Mouse (Mus musculus): ENCODE data around the gene Cpt1b. TPM values are rescaled to one million over a fixed set of nuclear protein-coding genes. Genes with fewer than 3 reads are reported as not detected.
A peak's percentile ranks its signal among the peaks of the same experiment; 100 is the strongest.

Cpt1b gene
- total RNA-seq (2021), result 1 to 10 TPM; 1.4 to 2.3 TPM

- no peak for DNase-seq (ENCODE audit: extremely low spot score in 1 of 2, low spot score in 1 of 2)
Measured at GRCm38 (mm10) chr15:89425711-89426121, at the start of gene Cpt1b. Gene Cpt1b (minus strand): TSS chr15:89425863.

DNA sequence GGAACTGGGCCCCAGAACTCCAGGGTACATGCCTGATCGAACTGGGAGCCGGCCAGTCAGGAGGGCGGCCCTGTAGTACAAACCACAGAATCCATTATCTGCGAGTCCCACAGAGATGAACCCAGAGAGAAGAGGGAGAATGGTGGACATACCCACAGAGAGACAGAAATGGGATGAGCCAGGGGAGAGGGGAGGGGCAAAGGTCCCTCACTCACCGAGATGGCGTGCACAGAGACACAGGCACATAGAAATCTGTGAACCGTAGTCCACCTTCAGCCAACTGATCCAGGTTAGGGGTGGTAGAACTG, 49.6 kb upstream of the Cpt1b start:
- DNase-seq (ENCODE audit: extremely low spot score in 1 of 2, low spot score in 1 of 2), result no peak

- no peak for DNase-seq (ENCODE audit: extremely low spot score in 1 of 2, low spot score in 1 of 2)
Measured at GRCm38 (mm10) chr15:89474596-89475292, 49.1 kb upstream of the Cpt1b start.

DNA sequence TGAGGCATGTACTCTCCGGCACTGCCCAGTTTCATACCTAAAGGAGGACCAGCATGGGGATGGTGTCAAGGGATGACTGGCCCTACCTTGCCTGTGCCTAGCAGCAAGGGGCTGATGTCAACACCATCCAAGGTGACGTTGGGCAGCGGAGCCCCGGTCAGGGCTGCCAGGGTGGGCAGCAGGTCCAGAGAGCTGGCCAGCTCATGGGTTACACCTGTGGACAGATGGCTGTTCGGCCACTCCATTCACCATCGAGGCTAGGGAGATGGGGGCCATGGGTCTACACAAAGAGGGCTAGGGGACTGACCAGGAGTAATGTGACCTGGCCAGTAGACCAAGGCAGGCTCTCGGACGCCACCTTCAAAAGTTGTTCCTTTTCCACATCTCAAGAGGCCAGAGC, 48.3 kb upstream of the Cpt1b start:
- DNase-seq (ENCODE audit: extremely low spot score in 1 of 2, low spot score in 1 of 2), result no peak

- DNase-seq (ENCODE audit: extremely low spot score in 1 of 2, low spot score in 1 of 2), result no peak
Measured at GRCm38 (mm10) chr15:89473370-89473769, 47.7 kb upstream of the Cpt1b start.

GRCm38 (mm10) chr15:89471476-89471875, 45.8 kb upstream of the Cpt1b start:
- DNase-seq (ENCODE audit: extremely low spot score in 1 of 2, low spot score in 1 of 2), result no peak

DNA sequence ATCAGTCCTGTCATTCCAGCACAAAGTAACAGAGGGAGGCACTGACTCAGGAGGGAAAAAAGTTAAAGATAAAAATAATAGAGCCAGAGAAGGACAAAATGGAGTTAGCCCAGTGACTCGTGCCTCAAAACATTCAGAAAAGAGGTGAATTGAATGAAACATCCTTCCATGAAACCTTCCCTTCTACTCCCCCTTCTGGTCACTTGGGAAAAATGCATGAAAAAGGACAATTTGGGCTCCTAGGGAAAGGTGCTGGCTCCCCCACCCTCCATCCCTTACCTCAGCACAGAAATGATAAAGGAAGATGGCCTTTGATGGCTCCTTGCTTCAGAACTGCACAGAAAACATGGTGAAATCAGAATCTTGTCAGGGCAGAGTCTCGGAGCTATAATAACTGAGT, 42.9 kb upstream of the Cpt1b start:
- DNase-seq (ENCODE audit: extremely low spot score in 1 of 2, low spot score in 1 of 2), result no peak

- no peak for DNase-seq (ENCODE audit: extremely low spot score in 1 of 2, low spot score in 1 of 2)
Measured at GRCm38 (mm10) chr15:89465052-89465451, 39.4 kb upstream of the Cpt1b start.

- no peak for DNase-seq (ENCODE audit: extremely low spot score in 1 of 2, low spot score in 1 of 2)
Measured at GRCm38 (mm10) chr15:89463334-89464235, 37.9 kb upstream of the Cpt1b start.

DNA sequence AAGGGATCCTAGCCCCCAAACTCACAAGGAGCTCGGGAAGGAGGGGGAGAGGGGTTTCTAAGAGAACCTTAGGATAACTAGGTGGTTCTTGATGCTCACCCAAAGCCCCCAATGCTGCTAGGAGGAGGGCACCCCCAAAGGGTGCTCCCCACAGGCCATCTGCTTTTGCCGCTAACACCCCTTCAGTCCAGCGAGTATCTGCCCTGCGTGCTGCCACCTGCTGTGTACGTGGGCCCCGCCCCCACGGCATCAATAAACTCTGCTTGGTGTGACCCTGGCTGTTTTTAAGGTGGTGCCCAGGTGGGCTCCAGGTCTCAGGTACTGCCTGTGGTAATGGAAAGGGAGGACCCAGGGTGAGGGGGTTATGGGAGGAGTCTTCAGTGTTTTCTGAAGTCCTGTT, 36.5 kb upstream of the Cpt1b start:
- DNase-seq (ENCODE audit: extremely low spot score in 1 of 2, low spot score in 1 of 2), result no peak

DNA sequence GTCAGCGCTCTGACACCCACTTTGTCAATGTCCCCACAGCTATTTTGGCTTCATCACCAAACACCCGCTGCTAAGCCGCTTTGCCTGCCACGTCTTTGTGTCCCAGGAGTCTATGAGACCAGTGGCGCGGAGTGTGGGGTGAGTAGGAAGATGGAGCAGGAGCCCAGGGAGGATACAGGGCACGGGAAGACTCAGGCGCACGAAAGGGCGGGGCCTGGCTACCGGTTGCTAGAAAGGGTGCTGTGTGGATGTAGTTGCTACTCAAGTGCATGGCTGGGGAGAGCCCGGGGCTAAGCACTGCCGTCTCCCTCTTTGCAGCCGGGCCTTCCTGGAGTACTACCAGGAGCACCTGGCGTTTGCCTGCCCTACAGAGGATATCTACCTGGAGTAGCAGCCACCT, 35.7 kb upstream of the Cpt1b start:
- DNase-seq (ENCODE audit: extremely low spot score in 1 of 2, low spot score in 1 of 2), result no peak

- no peak for DNase-seq (ENCODE audit: extremely low spot score in 1 of 2, low spot score in 1 of 2)
Measured at GRCm38 (mm10) chr15:89460298-89460697, 34.6 kb upstream of the Cpt1b start.

- DNase-seq (ENCODE audit: extremely low spot score in 1 of 2, low spot score in 1 of 2), result no peak
Measured at GRCm38 (mm10) chr15:89459821-89460220, 34.2 kb upstream of the Cpt1b start.

- no peak for DNase-seq (ENCODE audit: extremely low spot score in 1 of 2, low spot score in 1 of 2)
Measured at GRCm38 (mm10) chr15:89458942-89459341, 33.3 kb upstream of the Cpt1b start.

DNA sequence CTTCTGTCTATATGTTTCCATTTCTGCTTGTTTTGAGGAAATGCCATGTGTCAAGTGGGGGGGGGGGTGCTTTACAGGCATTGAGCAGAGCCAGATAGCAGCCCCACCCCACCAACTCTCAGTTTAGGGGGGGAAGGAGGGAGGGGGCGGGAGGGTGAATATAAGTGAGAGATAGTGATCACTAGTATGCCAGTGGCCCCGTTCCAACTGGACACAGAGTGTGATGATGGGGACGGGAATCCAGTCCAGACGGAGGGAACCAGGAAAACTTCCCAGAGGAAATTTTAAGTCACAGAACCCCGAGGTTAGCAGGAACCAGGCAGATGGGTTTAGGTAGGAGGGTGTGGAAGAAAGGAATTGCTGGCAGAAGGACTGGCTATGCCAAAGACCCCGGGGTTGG, 30.0 kb upstream of the Cpt1b start:
- DNase-seq (ENCODE audit: extremely low spot score in 1 of 2, low spot score in 1 of 2), result no peak

- no peak for DNase-seq (ENCODE audit: extremely low spot score in 1 of 2, low spot score in 1 of 2)
Measured at GRCm38 (mm10) chr15:89454857-89455256, 29.2 kb upstream of the Cpt1b start.

DNA sequence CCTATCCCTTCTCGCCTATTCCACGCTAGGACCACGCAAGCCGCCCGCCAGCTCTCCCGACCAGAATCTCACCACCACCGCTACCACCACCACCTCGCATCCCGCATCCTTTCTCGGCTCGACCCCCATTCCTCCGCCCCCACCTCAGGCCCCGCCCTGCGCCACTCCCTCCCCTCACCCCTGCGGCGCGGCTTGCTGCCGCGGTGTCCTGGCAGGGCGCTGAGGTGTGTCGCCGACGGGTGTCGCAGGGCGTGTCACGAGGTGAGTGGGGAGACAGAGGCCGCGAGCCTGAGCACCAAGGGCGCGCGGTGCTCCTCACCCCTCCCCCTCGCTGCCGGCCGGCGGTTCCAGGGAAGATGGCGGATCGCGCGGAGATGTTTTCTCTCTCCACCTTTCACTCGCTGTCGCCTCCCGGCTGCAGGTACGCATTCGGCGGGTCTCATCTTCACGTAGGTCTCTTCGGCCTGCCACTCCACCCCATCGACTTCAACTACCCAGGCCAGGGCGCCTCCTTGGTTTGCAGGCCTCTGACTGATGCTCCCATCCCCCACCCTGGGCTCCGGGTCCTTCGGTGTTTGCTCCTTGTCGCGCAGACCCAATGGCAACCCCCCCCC, 28.3 kb upstream of the Cpt1b start, which contains the start of gene Mapk8ip2:
Gene Mapk8ip2, plus strand, starts transcription at position 49 of the 614 bp plus-strand sequence.
- DNase-seq (ENCODE audit: extremely low spot score in 1 of 2, low spot score in 1 of 2), result peak; percentile 46 to 54

DNA sequence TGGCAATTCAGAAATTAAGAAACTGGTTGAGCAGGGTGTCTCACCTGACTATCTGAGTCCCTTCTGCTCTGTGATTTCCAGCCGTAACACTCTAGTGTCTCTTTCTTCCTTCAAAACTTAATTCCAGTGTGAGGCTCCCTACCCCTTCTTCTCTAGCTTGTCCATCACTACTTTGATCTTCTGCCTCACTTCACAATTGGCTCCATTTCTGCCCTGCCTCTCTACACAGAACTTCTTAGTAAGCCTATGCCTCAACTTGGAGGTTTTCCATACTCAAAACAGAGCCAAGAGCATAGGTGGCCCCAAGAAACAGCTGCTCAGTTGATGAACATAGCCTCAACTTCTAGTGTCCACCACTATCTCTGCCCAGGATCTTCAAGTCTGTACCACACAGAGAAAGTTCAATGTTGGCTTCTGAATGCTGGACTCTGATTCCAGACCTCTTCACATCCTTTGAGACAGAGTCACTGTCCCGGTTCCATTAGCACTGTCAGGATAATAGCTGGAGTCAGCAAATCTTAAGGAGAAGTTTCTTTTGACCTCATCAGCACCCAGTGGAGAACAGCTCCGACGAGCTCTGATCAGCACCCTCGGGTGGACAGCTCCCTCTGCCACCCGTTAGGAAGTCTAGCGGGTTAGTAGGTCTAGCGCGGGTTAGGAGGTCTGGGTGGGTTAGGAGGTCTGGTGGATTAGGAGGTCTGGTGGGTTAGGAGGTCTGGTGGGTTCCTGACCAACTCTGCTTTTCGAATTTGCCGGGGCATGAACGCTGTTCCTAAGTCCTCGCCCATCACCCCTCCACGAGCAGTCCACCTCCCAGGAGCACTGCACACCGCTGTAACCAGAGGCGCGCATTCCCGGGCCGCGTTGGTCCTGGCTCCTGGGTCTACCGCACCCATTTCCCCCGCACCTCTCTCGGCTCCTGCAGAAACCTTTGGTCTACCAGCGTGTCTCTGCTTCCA, 27.5 kb upstream of the Cpt1b start:
- no peak for DNase-seq (ENCODE audit: extremely low spot score in 1 of 2, low spot score in 1 of 2)

DNA sequence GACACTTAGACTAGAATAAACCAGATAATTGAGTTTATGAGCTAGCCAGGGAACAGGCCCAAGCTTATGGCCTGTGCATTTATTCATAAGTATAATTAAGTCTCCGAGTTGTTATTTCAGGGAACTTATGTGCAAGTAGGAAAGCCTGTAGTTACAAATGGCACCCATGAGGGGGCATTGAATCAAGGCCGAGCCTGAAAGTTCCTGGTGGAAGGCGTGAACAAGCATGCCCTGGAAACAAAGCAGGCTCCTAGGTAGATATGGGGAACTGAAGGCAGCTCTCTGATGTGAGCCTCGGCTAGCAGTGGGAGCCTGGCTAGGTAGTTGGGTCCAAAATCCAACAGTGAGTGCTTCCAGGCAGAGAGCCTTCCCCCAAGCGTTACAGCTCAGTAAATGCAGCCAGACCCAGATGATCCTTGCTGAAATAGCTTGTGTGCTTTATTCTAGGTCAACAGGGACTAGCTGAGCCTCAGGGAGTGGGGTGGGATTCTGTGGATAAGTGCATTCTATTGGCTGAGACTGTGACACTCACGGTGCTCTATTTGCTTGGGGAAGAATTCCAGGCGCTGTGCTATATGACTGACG, 16.9 kb upstream of the Cpt1b start:
- DNase-seq (ENCODE audit: extremely low spot score in 1 of 2, low spot score in 1 of 2), result no peak

GRCm38 (mm10) chr15:89435878-89436277, 10.2 kb upstream of the Cpt1b start:
- no peak for DNase-seq (ENCODE audit: extremely low spot score in 1 of 2, low spot score in 1 of 2)

All from layer of hippocampus, postnatal 25 days (tissue).